Mouse (Mus musculus) cerebral cortex, adult 2 months (tissue): ENCODE data around the gene Prom1.

Source experiments
- WGBS: fragments of 180-500 bp; shearing (Covaris S2); methylation state at CpG from one replicate; pipeline ENCODE4 v1.1.7; 2018; 5-methylcytosine and 5-hydroxymethylcytosine counted together

Prom1 gene

GRCm38 (mm10) chr5:44101231-44102110 is at the start of gene Prom1:
TSS of gene Prom1 (minus strand) at chr5:44102032.
- WGBS, result 9% methylated on average over 44 of the region's 44 CpGs

- 46% methylated on average over 3 of the region's 3 CpGs for WGBS
Observed at GRCm38 (mm10) chr5:44147732-44148131, 45.9 kb upstream of the Prom1 start.

- 65% methylated on average over 6 of the region's 6 CpGs for WGBS
Observed at GRCm38 (mm10) chr5:44146437-44147332, 44.9 kb upstream of the Prom1 start.

- 66% methylated on average over 8 of the region's 8 CpGs for WGBS
Observed at GRCm38 (mm10) chr5:44143467-44144235, 41.8 kb upstream of the Prom1 start.

- WGBS, result 91% methylated on average over 4 of the region's 4 CpGs
Observed at GRCm38 (mm10) chr5:44127487-44127886, 25.7 kb upstream of the Prom1 start.

GRCm38 (mm10) chr5:44126574-44126973 is 24.7 kb upstream of the Prom1 start:
- WGBS, result 90% methylated on average over 8 of the region's 8 CpGs

- WGBS, result 94% methylated on average over 2 of the region's 2 CpGs
Observed at GRCm38 (mm10) chr5:44121390-44121789, 19.6 kb upstream of the Prom1 start.

- WGBS, result 90% methylated on average over 2 of the region's 2 CpGs
Observed at GRCm38 (mm10) chr5:44113138-44113537, 11.3 kb upstream of the Prom1 start.

GRCm38 (mm10) chr5:44109121-44109520 is 7.3 kb upstream of the Prom1 start:
- WGBS, result 68% methylated on average over 2 of the region's 2 CpGs

GRCm38 (mm10) chr5:44108125-44108524 is 6.3 kb upstream of the Prom1 start:
- 94% methylated on average over 4 of the region's 4 CpGs for WGBS

- WGBS, result 72% methylated on average over 4 of the region's 4 CpGs
Observed at GRCm38 (mm10) chr5:44105192-44105591, 3.4 kb upstream of the Prom1 start.

GRCm38 (mm10) chr5:44104686-44105085 is 2.9 kb upstream of the Prom1 start:
- WGBS, result 68% methylated on average over 8 of the region's 8 CpGs

- 89% methylated on average over 2 of the region's 2 CpGs for WGBS
Observed at GRCm38 (mm10) chr5:44104120-44104519, 2.3 kb upstream of the Prom1 start.

- 97% methylated on average over 7 of the region's 7 CpGs for WGBS
Observed at GRCm38 (mm10) chr5:44103121-44103520, 1.3 kb upstream of the Prom1 start.

- under 1% methylated on average over 43 of the region's 43 CpGs for WGBS
Observed at GRCm38 (mm10) chr5:44100544-44101230, 1.1 kb downstream of the Prom1 start.

- 9% methylated on average over 12 of the region's 12 CpGs for WGBS
Observed at GRCm38 (mm10) chr5:44100187-44100543, 1.7 kb downstream of the Prom1 start.

- 85% methylated on average over 5 of the region's 5 CpGs for WGBS
Observed at GRCm38 (mm10) chr5:44096996-44097395, 4.8 kb downstream of the Prom1 start.

- WGBS, result 86% methylated on average over 10 of the region's 10 CpGs
Observed at GRCm38 (mm10) chr5:44096106-44096505, 5.7 kb downstream of the Prom1 start.

- 78% methylated on average over 7 of the region's 7 CpGs for WGBS
Observed at GRCm38 (mm10) chr5:44095697-44096096, 6.1 kb downstream of the Prom1 start.

- WGBS, result 49% methylated on average over 5 of the region's 5 CpGs
Observed at GRCm38 (mm10) chr5:44087034-44087433, 14.8 kb downstream of the Prom1 start.

GRCm38 (mm10) chr5:44085871-44086270 is 16.0 kb downstream of the Prom1 start:
- WGBS, result 88% methylated on average over 7 of the region's 7 CpGs
